Mouse (Mus musculus): Measurements from ENCODE around the gene Ube2c. TPM values are rescaled to one million over a fixed set of nuclear protein-coding genes. Genes with fewer than 3 reads are reported as not detected.

Gene Ube2c
- total RNA-seq (2021), result 1 to 10 TPM in 1 of 2 experiments, under 1 TPM in 1; 0.80 to 2.4 TPM
- long read RNA-seq, experiment 1, partial matches to known transcripts, result 0 of 1 reads
- long read RNA-seq, experiment 1, other reads (novel, unspliced or antisense), result 0 of 1 reads
- long read RNA-seq, experiment 2, partial matches to known transcripts, result 0 of 2 reads
- long read RNA-seq, experiment 2, other reads (novel, unspliced or antisense), result 0 of 2 reads

GRCm38 (mm10) chr2:164769258-164770037, at the start of gene Ube2c:
Gene Ube2c (plus strand): TSS chr2:164769898.
- peak; percentile 99 for DNase-seq

GRCm38 (mm10) chr2:164723276-164723675, 46.4 kb upstream of the Ube2c start:
- DNase-seq, result no peak

GRCm38 (mm10) chr2:164725895-164726619, 43.6 kb upstream of the Ube2c start:
- DNase-seq, result peak; percentile 38 to 77

- DNase-seq, result no peak
Measured at GRCm38 (mm10) chr2:164731719-164732118, 38.0 kb upstream of the Ube2c start.

- no peak for DNase-seq
Measured at GRCm38 (mm10) chr2:164733259-164733658, 36.4 kb upstream of the Ube2c start.

GRCm38 (mm10) chr2:164734839-164735238, 34.9 kb upstream of the Ube2c start:
- no peak for DNase-seq

- no peak for DNase-seq
Measured at GRCm38 (mm10) chr2:164735446-164735845, 34.3 kb upstream of the Ube2c start.

- no peak for DNase-seq
Measured at GRCm38 (mm10) chr2:164737377-164738090, 32.2 kb upstream of the Ube2c start.

GRCm38 (mm10) chr2:164739876-164740275, 29.8 kb upstream of the Ube2c start:
- peak in 1 of 2 experiments; percentile 19 for DNase-seq

GRCm38 (mm10) chr2:164744987-164745386, 24.7 kb upstream of the Ube2c start:
- DNase-seq, result no peak

GRCm38 (mm10) chr2:164745843-164746479, 23.7 kb upstream of the Ube2c start, which contains the start of the genes Wfdc3 and Dnttip1:
Gene Wfdc3 (minus strand): TSS chr2:164745931.
Gene Dnttip1 (plus strand): TSS chr2:164745983.
- DNase-seq, result peak; percentile 95 to 97

GRCm38 (mm10) chr2:164746693-164747092, 23.0 kb upstream of the Ube2c start:
- no peak for DNase-seq

GRCm38 (mm10) chr2:164748191-164748590, 21.5 kb upstream of the Ube2c start:
- DNase-seq, result no peak

- DNase-seq, result no peak
Measured at GRCm38 (mm10) chr2:164748991-164749390, 20.7 kb upstream of the Ube2c start.

GRCm38 (mm10) chr2:164752454-164752853, 17.2 kb upstream of the Ube2c start:
- no peak for DNase-seq

GRCm38 (mm10) chr2:164754105-164754504, 15.6 kb upstream of the Ube2c start:
- DNase-seq, result no peak

GRCm38 (mm10) chr2:164754800-164755199, 14.9 kb upstream of the Ube2c start:
- DNase-seq, result peak; percentile 51 to 71

- DNase-seq, result no peak
Measured at GRCm38 (mm10) chr2:164757841-164758240, 11.9 kb upstream of the Ube2c start.

- DNase-seq, result no peak
Measured at GRCm38 (mm10) chr2:164758692-164759091, 11.0 kb upstream of the Ube2c start.

GRCm38 (mm10) chr2:164760059-164760833, 9.5 kb upstream of the Ube2c start:
- no peak for DNase-seq

GRCm38 (mm10) chr2:164761502-164761901, 8.2 kb upstream of the Ube2c start:
- DNase-seq, result no peak
